Mouse (Mus musculus): ENCODE measurements around the gene Hmg20b. TPM values are rescaled to one million over a fixed set of nuclear protein-coding genes. Genes with fewer than 3 reads are reported as not detected.

The Hmg20b gene
- polyA plus RNA-seq, 1 experiment from 2014 or later, result 101 TPM

DNA sequence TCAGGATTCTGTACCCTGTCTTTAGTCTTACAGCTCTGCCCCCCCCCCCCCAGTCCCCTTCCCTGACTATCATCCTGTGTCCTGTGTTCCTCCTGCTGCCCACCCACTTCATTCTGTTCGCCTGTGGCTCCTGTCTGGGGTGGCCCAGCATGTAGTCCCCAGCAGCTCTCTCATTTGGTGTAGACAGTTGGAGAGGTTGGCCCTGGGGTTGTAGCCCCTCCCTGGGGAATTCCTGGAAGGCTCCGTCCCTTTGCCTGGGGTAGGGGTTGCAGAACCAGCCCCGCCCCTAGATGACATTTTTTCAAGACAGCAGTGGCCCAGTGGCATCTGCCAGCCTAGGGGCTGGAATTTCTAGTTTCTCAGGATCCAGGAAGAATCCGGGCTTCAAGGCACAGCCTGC lies 7.9 kb upstream of the Hmg20b start:
- Histone ChIP-seq H3K4me3 (ENCODE audit: low read depth, low read length) (peak overlapping the region; percentile 70), H3K27ac (ENCODE audit: low read length) (peak overlapping the region; percentile 62), H3K9ac (replicated peaks; ENCODE audit: low read depth) (peak overlapping the region; percentile 56), H3K9me3 (ENCODE audit: low read length) (no peaks in the 10 kb centered on the region), H3K4me1 (ENCODE audit: insufficient read depth, low read depth, low read length) (peaks cover 14% of the 10 kb centered on the region), H3K27me3 (replicated peaks; ENCODE audit: insufficient read depth, low read length) (no peaks in the 10 kb centered on the region), H3K4me2 (replicated peaks; ENCODE audit: low read depth, low read length) (peak overlapping the region; percentile 99), H3K36me3 (ENCODE audit: insufficient read depth, low read length) (no peaks in the 10 kb centered on the region)
- WGBS, result 34% methylated on average over 4 of the region's 4 CpGs
- TF ChIP-seq CTCF (IDR thresholded peaks at IDR 0.05) (no peak), EP300 (IDR thresholded peaks at IDR 0.05) (no peak)
- ATAC-seq (peak; percentile 8; the same call in 1 of the 2 replicates), DNase-seq (ENCODE audit: low spot score) (no peak)

DNA sequence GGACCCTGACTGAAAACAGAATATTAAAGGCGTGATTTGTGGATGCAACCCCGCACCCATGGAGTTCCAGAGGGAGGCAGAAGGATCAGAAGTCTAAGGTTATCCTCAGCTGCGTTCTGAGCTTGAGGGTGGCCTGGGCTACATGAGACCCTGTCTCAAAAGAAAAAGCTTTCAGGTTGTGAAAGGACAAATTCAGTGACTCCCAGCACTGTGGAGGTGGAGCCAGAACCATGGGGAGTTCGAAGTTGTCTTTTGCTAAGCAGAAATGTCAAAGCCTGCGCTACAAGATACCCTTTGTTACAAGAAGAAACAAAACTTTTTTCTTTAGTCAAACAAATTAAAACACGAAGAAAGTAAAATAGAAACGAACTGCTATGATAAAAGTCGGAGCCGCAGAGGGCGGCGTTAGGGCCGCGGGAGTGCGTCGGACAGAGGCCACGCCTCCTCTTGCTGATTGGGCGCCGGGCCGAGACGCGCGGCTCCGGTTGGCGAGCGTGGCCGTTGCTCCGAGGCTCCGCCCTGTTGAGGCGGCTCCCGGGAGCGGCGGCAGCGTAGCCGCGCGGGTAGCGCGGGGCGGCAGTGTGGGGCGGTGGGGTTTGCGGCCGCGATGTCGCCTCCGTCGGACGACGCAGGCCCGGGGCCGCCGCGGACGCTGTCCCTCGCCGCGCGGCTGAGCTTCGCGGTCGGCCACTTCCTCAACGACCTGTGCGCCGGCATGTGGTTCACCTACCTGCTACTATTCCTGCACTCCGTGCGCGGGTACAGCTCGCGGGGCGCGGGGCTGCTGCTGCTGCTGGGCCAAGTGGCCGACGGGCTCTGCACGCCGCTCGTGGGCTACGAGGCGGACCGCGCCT lies 6.9 kb upstream of the Hmg20b start, which contains the start of gene Mfsd12:
Gene Mfsd12, plus strand, starts transcription at position 501 of the 854 bp plus-strand sequence.
- peak; percentile 95 for DNase-seq (ENCODE audit: low spot score)
- H3K4me1 ChIP-seq (ENCODE audit: insufficient read depth, low read depth, low read length), result peaks cover 14% of the 10 kb centered on the region
- H3K27ac ChIP-seq (ENCODE audit: low read length), result peak within 1 kb of the TSS; percentile 62; the same call in 1 of the 2 replicates
- WGBS, result 4% methylated on average over 59 of the region's 79 CpGs
- H3K4me3 ChIP-seq (ENCODE audit: low read depth, low read length), result peak within 1 kb of the TSS; percentile 70
- H3K9me3 ChIP-seq (ENCODE audit: low read length), result no peaks in the 10 kb centered on the region
- no peaks in the 10 kb centered on the region for H3K36me3 ChIP-seq (ENCODE audit: insufficient read depth, low read length)
- H3K9ac ChIP-seq (replicated peaks; ENCODE audit: low read depth), result peak within 1 kb of the TSS; percentile 56
- no peaks in the 10 kb centered on the region for H3K27me3 ChIP-seq (replicated peaks; ENCODE audit: insufficient read depth, low read length)
- peak; percentile 94 for ATAC-seq
- TF ChIP-seq CTCF (IDR thresholded peaks at IDR 0.05) (no peak), EP300 (IDR thresholded peaks at IDR 0.05) (no peak)
- H3K4me2 ChIP-seq (replicated peaks; ENCODE audit: low read depth, low read length), result peak within 1 kb of the TSS; percentile 99

DNA sequence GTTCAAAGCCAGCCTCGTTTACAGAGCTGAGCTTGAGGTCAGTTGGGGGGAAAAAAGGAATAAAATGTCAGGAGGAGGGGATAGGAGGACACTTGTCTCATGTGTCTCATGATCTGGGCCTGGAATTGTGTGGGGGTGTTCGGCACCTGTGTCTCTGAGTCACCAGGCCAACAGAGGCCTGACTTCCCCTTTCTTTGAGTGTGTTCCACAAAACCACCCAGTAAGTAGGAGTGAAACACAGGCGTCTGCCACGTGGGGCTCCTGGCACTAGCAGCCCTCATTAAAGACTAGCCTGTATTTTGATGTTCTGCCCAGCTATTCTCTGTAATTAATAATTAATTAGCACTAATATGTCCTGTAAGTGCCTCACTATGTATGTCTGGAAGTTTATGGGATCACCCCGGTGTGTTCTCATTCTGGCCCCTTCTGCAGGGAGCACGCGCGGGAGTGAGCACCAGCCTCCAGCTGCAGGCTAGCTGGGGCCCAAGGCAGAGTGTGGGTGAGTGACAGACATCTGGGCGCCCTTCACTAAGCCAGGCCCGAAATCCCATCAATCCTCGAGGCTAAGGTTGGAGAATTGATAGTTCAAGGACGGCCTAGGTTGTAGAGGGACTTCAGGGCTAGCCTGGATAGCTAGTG lies 6.2 kb upstream of the Hmg20b start:
- no peak for ATAC-seq
- Histone ChIP-seq H3K4me1 (ENCODE audit: insufficient read depth, low read depth, low read length) (peaks cover 14% of the 10 kb centered on the region), H3K27me3 (replicated peaks; ENCODE audit: insufficient read depth, low read length) (no peaks in the 10 kb centered on the region), H3K4me2 (replicated peaks; ENCODE audit: low read depth, low read length) (peak overlapping the region; percentile 99), H3K9ac (replicated peaks; ENCODE audit: low read depth) (no peak overlapping the region), H3K27ac (ENCODE audit: low read length) (no peak overlapping the region), H3K4me3 (ENCODE audit: low read depth, low read length) (peak overlapping the region; percentile 70; the same call in 1 of the 2 replicates), H3K36me3 (ENCODE audit: insufficient read depth, low read length) (no peaks in the 10 kb centered on the region), H3K9me3 (ENCODE audit: low read length) (no peaks in the 10 kb centered on the region)
- TF ChIP-seq EP300 (IDR thresholded peaks at IDR 0.05) (no peak), CTCF (IDR thresholded peaks at IDR 0.05) (no peak)
- 55% methylated on average over 12 of the region's 12 CpGs for WGBS
- DNase-seq (ENCODE audit: low spot score), result no peak

DNA sequence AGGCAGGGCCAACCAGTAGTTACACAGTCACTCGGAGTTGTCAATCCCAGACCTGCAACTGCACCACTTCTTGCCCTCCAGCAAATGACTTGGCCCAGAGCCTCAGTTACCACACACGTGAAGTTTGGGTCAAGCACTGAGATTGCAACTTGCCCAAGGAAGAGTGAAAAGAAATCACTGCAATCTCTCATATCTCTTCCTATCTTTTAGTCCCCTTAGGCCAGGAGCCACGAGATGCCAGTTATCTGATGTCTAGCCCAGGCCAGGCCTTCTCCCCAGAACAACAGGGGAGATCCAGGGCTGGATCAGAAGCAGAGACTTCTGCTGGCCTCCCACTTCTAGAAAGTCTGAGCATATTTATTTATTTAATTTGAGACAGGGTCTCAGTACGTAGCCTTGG lies 5.3 kb upstream of the Hmg20b start:
- H3K4me1 ChIP-seq (ENCODE audit: insufficient read depth, low read depth, low read length), result peaks cover 14% of the 10 kb centered on the region
- H3K27me3 ChIP-seq (replicated peaks; ENCODE audit: insufficient read depth, low read length), result no peaks in the 10 kb centered on the region
- no peak for ATAC-seq
- no peak overlapping the region for H3K9ac ChIP-seq (replicated peaks; ENCODE audit: low read depth)
- no peaks in the 10 kb centered on the region for H3K36me3 ChIP-seq (ENCODE audit: insufficient read depth, low read length)
- no peak for DNase-seq (ENCODE audit: low spot score)
- H3K4me2 ChIP-seq (replicated peaks; ENCODE audit: low read depth, low read length), result no peak overlapping the region
- no peak overlapping the region for H3K4me3 ChIP-seq (ENCODE audit: low read depth, low read length)
- TF ChIP-seq CTCF (IDR thresholded peaks at IDR 0.05) (no peak), EP300 (IDR thresholded peaks at IDR 0.05) (no peak)
- WGBS, result 72% methylated on average over 4 of the region's 4 CpGs
- H3K9me3 ChIP-seq (ENCODE audit: low read length), result no peaks in the 10 kb centered on the region
- H3K27ac ChIP-seq (ENCODE audit: low read length), result no peak overlapping the region

DNA sequence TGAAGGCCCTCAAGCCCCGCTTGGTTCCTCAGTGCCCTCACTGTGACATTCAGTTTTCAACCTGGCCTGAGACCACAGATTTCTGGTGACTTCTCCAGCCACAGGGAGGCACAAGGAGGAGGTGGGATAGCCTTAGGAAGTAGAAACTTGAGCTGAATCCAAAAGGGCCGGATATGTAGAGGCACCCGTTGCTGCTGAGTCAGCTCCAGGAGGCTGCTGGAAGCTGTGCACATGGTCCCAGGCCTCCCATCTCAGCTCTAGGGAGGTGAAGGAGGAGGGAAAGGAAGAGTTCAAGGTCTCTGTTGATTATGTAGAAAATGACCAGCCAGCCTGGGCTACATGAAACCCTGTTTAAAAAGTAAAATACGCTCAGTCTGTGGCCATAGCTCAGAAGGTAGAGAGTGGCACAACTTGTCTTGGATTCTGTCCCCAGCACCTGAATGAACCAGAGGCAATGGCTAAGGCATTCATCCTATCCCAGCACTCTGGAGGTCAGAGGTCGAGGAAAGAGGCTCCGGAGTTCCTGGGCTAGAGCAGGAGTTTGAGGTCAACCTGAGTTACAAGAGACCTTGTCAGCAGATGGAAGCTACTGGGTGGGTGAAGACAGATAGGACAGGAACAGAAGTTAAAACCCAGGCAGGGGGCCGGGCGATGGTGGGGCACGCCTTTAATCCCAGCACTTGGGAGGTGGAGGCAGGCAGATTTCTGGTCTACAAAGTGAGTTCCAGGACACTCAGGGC lies 4.6 kb upstream of the Hmg20b start:
- no peaks in the 10 kb centered on the region for H3K36me3 ChIP-seq (ENCODE audit: insufficient read depth, low read length)
- WGBS, result 64% methylated on average over 9 of the region's 9 CpGs
- DNase-seq (ENCODE audit: low spot score) (no peak), ATAC-seq (no peak)
- no peaks in the 10 kb centered on the region for H3K27me3 ChIP-seq (replicated peaks; ENCODE audit: insufficient read depth, low read length)
- H3K9ac ChIP-seq (replicated peaks; ENCODE audit: low read depth), result no peak overlapping the region
- TF ChIP-seq EP300 (IDR thresholded peaks at IDR 0.05) (no peak), CTCF (IDR thresholded peaks at IDR 0.05) (no peak)
- peaks cover 14% of the 10 kb centered on the region for H3K4me1 ChIP-seq (ENCODE audit: insufficient read depth, low read depth, low read length)
- H3K4me3 ChIP-seq (ENCODE audit: low read depth, low read length), result no peak overlapping the region
- H3K9me3 ChIP-seq (ENCODE audit: low read length), result no peaks in the 10 kb centered on the region
- no peak overlapping the region for H3K27ac ChIP-seq (ENCODE audit: low read length)
- H3K4me2 ChIP-seq (replicated peaks; ENCODE audit: low read depth, low read length), result no peak overlapping the region

Measured in lung, postnatal 0 days (tissue).